Mouse (Mus musculus): ENCODE results near the gene Wwc2. TPM values are rescaled to one million over a fixed set of nuclear protein-coding genes. Genes with fewer than 3 reads are reported as not detected.

Gene Wwc2
- polyA plus RNA-seq, 1 experiment: 10.5 TPM

- H3K4me3 ChIP-seq (ENCODE audit: insufficient read depth, low read length): no peak overlapping the region
- H3K27ac ChIP-seq (ENCODE audit: insufficient read depth, low read length): no peak overlapping the region
- TF ChIP-seq POLR2A (IDR thresholded peaks at IDR 0.05; ENCODE audit: extremely low read depth, insufficient read depth, low read length) (no peak), CTCF (IDR thresholded peaks at IDR 0.05; ENCODE audit: extremely low read depth, insufficient read depth, low read length) (no peak)
- 0 out of 2 replicates have a peak, but pooled peaks cover 2% of the 10 kb centered on the region for H3K4me1 ChIP-seq (ENCODE audit: control insufficient read depth, insufficient read depth, low read length)
Observed at GRCm38 (mm10) chr8:47900361-47900760, 90.4 kb downstream of the Wwc2 start.

- H3K27ac ChIP-seq (ENCODE audit: insufficient read depth, low read length): no peak overlapping the region
- H3K4me1 ChIP-seq (ENCODE audit: control insufficient read depth, insufficient read depth, low read length): 0 out of 2 replicates have a peak, but pooled peaks cover 2% of the 10 kb centered on the region
- H3K4me3 ChIP-seq (ENCODE audit: insufficient read depth, low read length): no peak overlapping the region
- TF ChIP-seq CTCF (IDR thresholded peaks at IDR 0.05; ENCODE audit: extremely low read depth, insufficient read depth, low read length): no peak
- TF ChIP-seq POLR2A (IDR thresholded peaks at IDR 0.05; ENCODE audit: extremely low read depth, insufficient read depth, low read length): no peak
Observed at GRCm38 (mm10) chr8:47899891-47900290, 90.8 kb downstream of the Wwc2 start.

GRCm38 (mm10) chr8:47892419-47892818 is 98.3 kb downstream of the Wwc2 start:
- no peak overlapping the region for H3K4me3 ChIP-seq (ENCODE audit: insufficient read depth, low read length)
- no peak overlapping the region for H3K27ac ChIP-seq (ENCODE audit: insufficient read depth, low read length)
- no peaks in the 10 kb centered on the region for H3K4me1 ChIP-seq (ENCODE audit: control insufficient read depth, insufficient read depth, low read length)
- no peak for TF ChIP-seq POLR2A (IDR thresholded peaks at IDR 0.05; ENCODE audit: extremely low read depth, insufficient read depth, low read length)
- TF ChIP-seq CTCF (IDR thresholded peaks at IDR 0.05; ENCODE audit: extremely low read depth, insufficient read depth, low read length): no peak

- no peaks in the 10 kb centered on the region for H3K4me1 ChIP-seq (ENCODE audit: control insufficient read depth, insufficient read depth, low read length)
- no peak overlapping the region for H3K4me3 ChIP-seq (ENCODE audit: insufficient read depth, low read length)
- no peak overlapping the region for H3K27ac ChIP-seq (ENCODE audit: insufficient read depth, low read length)
- no peak for TF ChIP-seq CTCF (IDR thresholded peaks at IDR 0.05; ENCODE audit: extremely low read depth, insufficient read depth, low read length)
- no peak for TF ChIP-seq POLR2A (IDR thresholded peaks at IDR 0.05; ENCODE audit: extremely low read depth, insufficient read depth, low read length)
Observed at GRCm38 (mm10) chr8:47891641-47892040, 99.1 kb downstream of the Wwc2 start.

GRCm38 (mm10) chr8:47890814-47891210 is 99.9 kb downstream of the Wwc2 start:
- H3K27ac ChIP-seq (ENCODE audit: insufficient read depth, low read length): no peak overlapping the region
- H3K4me1 ChIP-seq (ENCODE audit: control insufficient read depth, insufficient read depth, low read length): no peaks in the 10 kb centered on the region
- no peak overlapping the region for H3K4me3 ChIP-seq (ENCODE audit: insufficient read depth, low read length)
- no peak for TF ChIP-seq CTCF (IDR thresholded peaks at IDR 0.05; ENCODE audit: extremely low read depth, insufficient read depth, low read length)

GRCm38 (mm10) chr8:47889936-47890813 is 100.5 kb downstream of the Wwc2 start:
- H3K27ac ChIP-seq (ENCODE audit: insufficient read depth, low read length): no peak overlapping the region
- no peak overlapping the region for H3K4me3 ChIP-seq (ENCODE audit: insufficient read depth, low read length)
- TF ChIP-seq CTCF (IDR thresholded peaks at IDR 0.05; ENCODE audit: extremely low read depth, insufficient read depth, low read length) (no peak), POLR2A (IDR thresholded peaks at IDR 0.05; ENCODE audit: extremely low read depth, insufficient read depth, low read length) (no peak)
- no peaks in the 10 kb centered on the region for H3K4me1 ChIP-seq (ENCODE audit: control insufficient read depth, insufficient read depth, low read length)

- no peak overlapping the region for H3K27ac ChIP-seq (ENCODE audit: insufficient read depth, low read length)
- no peak for TF ChIP-seq CTCF (IDR thresholded peaks at IDR 0.05; ENCODE audit: extremely low read depth, insufficient read depth, low read length)
- TF ChIP-seq POLR2A (IDR thresholded peaks at IDR 0.05; ENCODE audit: extremely low read depth, insufficient read depth, low read length): no peak
Observed at GRCm38 (mm10) chr8:47888841-47889570, 101.7 kb downstream of the Wwc2 start.

GRCm38 (mm10) chr8:47884306-47884705 is 106.4 kb downstream of the Wwc2 start:
- Histone ChIP-seq H3K4me3 (ENCODE audit: insufficient read depth, low read length) (no peak overlapping the region), H3K27ac (ENCODE audit: insufficient read depth, low read length) (no peak overlapping the region), H3K4me1 (ENCODE audit: control insufficient read depth, insufficient read depth, low read length) (no peaks in the 10 kb centered on the region)
- TF ChIP-seq POLR2A (IDR thresholded peaks at IDR 0.05; ENCODE audit: extremely low read depth, insufficient read depth, low read length): no peak
- no peak for TF ChIP-seq CTCF (IDR thresholded peaks at IDR 0.05; ENCODE audit: extremely low read depth, insufficient read depth, low read length)

More at GRCm38 (mm10) chr8:47888841-47889570, 101.7 kb downstream of the Wwc2 start:
- no peaks in the 10 kb centered on the region for H3K4me1 ChIP-seq (ENCODE audit: control insufficient read depth, insufficient read depth, low read length)
- no peak overlapping the region for H3K4me3 ChIP-seq (ENCODE audit: insufficient read depth, low read length)

GRCm38 (mm10) chr8:47883739-47884138 is 107.0 kb downstream of the Wwc2 start:
- no peak overlapping the region for H3K4me3 ChIP-seq (ENCODE audit: insufficient read depth, low read length)
- H3K4me1 ChIP-seq (ENCODE audit: control insufficient read depth, insufficient read depth, low read length): no peaks in the 10 kb centered on the region
- no peak overlapping the region for H3K27ac ChIP-seq (ENCODE audit: insufficient read depth, low read length)
- TF ChIP-seq CTCF (IDR thresholded peaks at IDR 0.05; ENCODE audit: extremely low read depth, insufficient read depth, low read length) (no peak), POLR2A (IDR thresholded peaks at IDR 0.05; ENCODE audit: extremely low read depth, insufficient read depth, low read length) (no peak)
